Mouse (Mus musculus): ENCODE results near the gene Pias1. TPM values are rescaled to one million over a fixed set of nuclear protein-coding genes. Genes with fewer than 3 reads are reported as not detected.

Gene Pias1
- polyA plus RNA-seq, 1 experiment from 2014 or later: 46.2 TPM

DNA sequence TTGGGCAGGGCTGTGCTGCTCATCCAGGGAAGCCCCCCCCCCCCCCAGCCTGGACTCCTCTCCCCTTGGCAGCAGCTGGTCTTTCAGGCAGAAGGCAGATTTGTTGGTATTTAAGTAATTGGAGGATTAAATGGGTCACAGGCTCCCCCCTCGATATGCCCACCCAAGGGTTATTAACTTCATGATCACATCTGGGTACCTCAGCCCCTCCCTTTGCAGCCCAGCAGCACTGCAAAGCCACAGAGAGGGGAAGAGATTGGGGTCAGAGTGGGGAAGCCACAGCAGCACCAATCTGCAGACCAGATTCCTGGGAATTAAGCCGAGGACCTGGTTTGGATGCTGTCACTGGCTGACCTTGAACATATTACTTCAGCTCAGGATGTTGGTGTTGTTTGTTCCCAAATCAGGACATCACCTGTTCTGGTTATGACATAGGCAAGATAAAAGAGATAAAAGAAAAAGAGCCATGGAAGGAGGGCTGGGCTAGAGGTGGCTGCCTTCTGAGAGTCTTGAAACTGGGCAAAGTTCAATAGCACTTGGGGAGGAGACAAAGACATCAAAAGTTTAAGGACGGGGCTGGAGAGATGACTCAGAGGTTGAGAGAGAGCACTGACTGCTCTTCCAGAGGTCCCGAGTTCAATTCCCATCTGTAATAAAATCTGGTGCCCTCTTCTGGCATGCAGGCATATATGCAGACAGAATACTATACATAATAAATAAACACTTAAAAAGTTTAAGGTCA, 151.8 kb downstream of the Pias1 start:
- Histone ChIP-seq H3K36me3 (ENCODE audit: control insufficient read depth, insufficient read depth, low read length) (no peaks in the 10 kb centered on the region), H3K27ac (ENCODE audit: low read length) (no peak overlapping the region), H3K9ac (ENCODE audit: low read depth, low read length) (no peak overlapping the region), H3K27me3 (replicated peaks; ENCODE audit: control insufficient read depth, insufficient read depth, low read length) (no peaks in the 10 kb centered on the region), H3K4me1 (ENCODE audit: control insufficient read depth, insufficient read depth, low read length) (peaks cover 18% of the 10 kb centered on the region), H3K4me2 (ENCODE audit: low read depth, low read length) (no peak overlapping the region), H3K9me3 (ENCODE audit: control insufficient read depth, low read length) (no peaks in the 10 kb centered on the region), H3K4me3 (ENCODE audit: low read length) (no peak overlapping the region)
- 44% methylated on average over 4 of the region's 4 CpGs for WGBS
- ATAC-seq: peak; percentile 19; the same call in 1 of the 2 replicates

DNA sequence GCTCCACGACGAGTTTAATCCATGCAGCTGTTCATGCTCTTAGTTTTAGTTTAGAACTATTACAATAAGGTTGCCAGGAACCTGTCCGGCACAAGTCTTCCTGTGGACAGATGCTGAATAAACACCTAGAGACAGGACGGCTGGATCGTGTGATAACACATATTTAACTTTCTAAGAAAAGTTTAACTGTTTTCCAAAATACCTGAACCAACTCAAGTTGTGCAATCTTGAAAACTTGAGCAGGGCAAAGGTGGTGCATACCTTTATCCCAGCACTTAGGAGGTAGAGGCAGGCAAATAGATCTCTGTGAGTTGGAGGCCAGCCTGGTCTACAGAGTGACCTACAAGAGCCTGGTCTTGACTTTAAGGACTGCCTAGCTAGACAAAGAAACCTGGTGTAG, 152.8 kb downstream of the Pias1 start:
- ATAC-seq: no peak
- Histone ChIP-seq H3K4me2 (ENCODE audit: low read depth, low read length) (no peak overlapping the region), H3K27ac (ENCODE audit: low read length) (no peak overlapping the region), H3K36me3 (ENCODE audit: control insufficient read depth, insufficient read depth, low read length) (no peaks in the 10 kb centered on the region), H3K4me3 (ENCODE audit: low read length) (no peak overlapping the region), H3K27me3 (replicated peaks; ENCODE audit: control insufficient read depth, insufficient read depth, low read length) (no peaks in the 10 kb centered on the region), H3K4me1 (ENCODE audit: control insufficient read depth, insufficient read depth, low read length) (peaks cover 17% of the 10 kb centered on the region), H3K9me3 (ENCODE audit: control insufficient read depth, low read length) (no peaks in the 10 kb centered on the region), H3K9ac (ENCODE audit: low read depth, low read length) (no peak overlapping the region)
- WGBS: 59% methylated on average over 5 of the region's 5 CpGs

DNA sequence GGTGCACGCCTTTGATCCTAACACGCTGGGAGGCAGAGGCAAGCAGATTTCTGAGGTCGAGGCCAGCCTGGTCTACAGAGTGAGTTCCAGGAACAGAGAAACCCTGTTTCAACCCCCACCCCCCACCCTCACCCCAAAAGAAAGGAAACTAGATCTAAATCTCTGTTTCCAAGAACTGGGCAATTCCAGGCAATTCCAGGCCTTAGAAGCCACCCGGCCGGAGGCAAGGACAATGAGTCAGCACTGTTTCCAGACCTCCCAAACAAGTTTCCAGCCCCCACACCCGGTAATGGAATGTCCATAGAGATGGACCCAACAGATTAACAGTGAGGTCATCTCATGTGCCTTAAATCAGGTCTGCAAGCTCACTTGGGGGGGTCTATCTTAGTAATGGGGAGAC, 157.8 kb downstream of the Pias1 start:
- peaks cover 9% of the 10 kb centered on the region; the same call in 1 of the 2 replicates for H3K4me1 ChIP-seq (ENCODE audit: control insufficient read depth, insufficient read depth, low read length)

DNA sequence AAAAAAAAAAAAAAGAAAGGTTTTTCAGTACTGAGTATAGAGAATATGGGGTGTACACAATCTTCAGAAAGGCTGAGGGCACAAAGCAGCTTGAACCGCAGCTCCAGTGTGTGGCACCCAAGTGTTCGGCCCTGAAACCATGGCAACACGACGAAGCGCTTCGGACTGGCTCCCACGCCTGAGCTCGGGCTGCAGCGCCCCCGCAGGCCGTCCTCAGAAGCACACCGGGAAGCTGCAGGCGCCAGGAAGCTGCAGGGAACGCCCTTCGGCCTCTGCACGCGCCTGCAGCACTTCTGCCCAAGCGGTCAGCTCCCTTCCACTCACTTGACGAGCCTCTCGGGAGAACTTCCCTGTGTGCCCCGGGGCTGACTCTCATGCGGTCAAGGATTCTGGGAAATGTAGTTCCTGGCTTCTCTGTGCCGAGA, 159.1 kb downstream of the Pias1 start:
- Histone ChIP-seq H3K9ac (ENCODE audit: low read depth, low read length) (no peak overlapping the region), H3K27ac (ENCODE audit: low read length) (peak overlapping the region; percentile 60), H3K4me1 (ENCODE audit: control insufficient read depth, insufficient read depth, low read length) (peaks cover 9% of the 10 kb centered on the region; the same call in 1 of the 2 replicates), H3K36me3 (ENCODE audit: control insufficient read depth, insufficient read depth, low read length) (no peaks in the 10 kb centered on the region), H3K27me3 (replicated peaks; ENCODE audit: control insufficient read depth, insufficient read depth, low read length) (no peaks in the 10 kb centered on the region), H3K9me3 (ENCODE audit: control insufficient read depth, low read length) (no peaks in the 10 kb centered on the region), H3K4me3 (ENCODE audit: low read length) (peak overlapping the region; percentile 30), H3K4me2 (ENCODE audit: low read depth, low read length) (peak overlapping the region; percentile 44)
- ATAC-seq: peak; percentile 98
- under 1% methylated on average over 23 of the region's 23 CpGs for WGBS

More for the DNA sequence above, 157.8 kb downstream of the Pias1 start:
- Histone ChIP-seq H3K9ac (ENCODE audit: low read depth, low read length) (no peak overlapping the region), H3K27me3 (replicated peaks; ENCODE audit: control insufficient read depth, insufficient read depth, low read length) (no peaks in the 10 kb centered on the region), H3K4me2 (ENCODE audit: low read depth, low read length) (no peak overlapping the region), H3K4me3 (ENCODE audit: low read length) (no peak overlapping the region), H3K9me3 (ENCODE audit: control insufficient read depth, low read length) (no peaks in the 10 kb centered on the region), H3K27ac (ENCODE audit: low read length) (no peak overlapping the region), H3K36me3 (ENCODE audit: control insufficient read depth, insufficient read depth, low read length) (no peaks in the 10 kb centered on the region)
- ATAC-seq: no peak
- 79% methylated on average over 6 of the region's 6 CpGs for WGBS

Other genes with a start within 250 kb of the Pias1 start
- 12.2 and 12.5 TPM in 2 replicates for gene Fem1b, start 176.0 kb downstream of the Pias1 start, polyA plus RNA-seq (2015; fragmentation: Nextera tagmentation; extraction: Ambion mirVana)
- 34.9 and 40.2 TPM in 2 replicates for gene Cln6, start 149.1 kb downstream of the Pias1 start, polyA plus RNA-seq (2015; fragmentation: Nextera tagmentation; extraction: Ambion mirVana)
- gene Calml4, start 129.8 kb downstream of the Pias1 start, polyA plus RNA-seq (2015; fragmentation: Nextera tagmentation; extraction: Ambion mirVana): 286 and 319 TPM in 2 replicates
- not detected in 2 replicates for gene Skor1, start 161.0 kb upstream of the Pias1 start, polyA plus RNA-seq (2015; fragmentation: Nextera tagmentation; extraction: Ambion mirVana)